ENCODE assay signal across 14 mouse cellular contexts in the genomic region with DNA sequence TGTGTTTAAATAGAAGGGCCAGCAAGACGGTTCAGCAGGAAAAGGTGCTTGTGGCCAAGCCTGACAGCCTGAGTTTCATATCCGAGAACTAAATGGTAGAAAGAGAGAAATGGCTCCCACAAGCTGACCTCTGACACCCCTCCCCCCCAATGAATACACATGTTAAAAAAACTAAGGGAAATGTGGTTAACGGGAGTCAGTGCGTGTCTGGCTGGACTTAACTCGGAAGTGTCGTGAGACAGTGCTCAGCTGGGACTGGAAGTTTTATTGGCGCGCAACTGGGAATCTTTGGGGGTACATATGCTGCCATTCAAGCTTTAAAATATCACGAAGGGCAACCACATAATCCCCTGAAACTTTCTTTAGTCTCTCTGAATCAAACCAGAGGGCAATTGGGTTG. TPM values are rescaled to one million over a fixed set of nuclear protein-coding genes. Genes with fewer than 3 reads are reported as not detected.
DNase-seq lines count a peak whose midpoint lies in the region; ATAC-seq and TF ChIP-seq lines count a peak whose summit lies in the region.
"Had no signal": no experiment of that assay in that cellular context is flagged by ENCODE, and none has a peak within 500 bp of the region (broad histone marks: within the 10 kb centered on the region; RNA-seq: fewer than 3 reads in every experiment).

No protein-coding gene starts in this region.

- no peak overlapping the region for H3K4me3 ChIP-seq in heart, embryonic 12.5 days
- no peak overlapping the region for H3K4me3 ChIP-seq in heart, adult 2 months
- no peak overlapping the region for H3K4me3 ChIP-seq in intestine, embryonic 15.5 days (replicated peaks)
- no peak overlapping the region for H3K4me3 ChIP-seq in intestine, embryonic 16.5 days (ENCODE audit: low read length)
- H3K4me3 ChIP-seq in midbrain, embryonic 12.5 days, result no peak overlapping the region
- H3K4me3 ChIP-seq in midbrain, embryonic 15.5 days, result no peak overlapping the region
- H3K4me3 ChIP-seq: erythroblast, embryonic 14.5 days had no signal

- H3K9me3 ChIP-seq in heart, embryonic 12.5 days (replicated peaks), result no peaks in the 10 kb centered on the region
- H3K9me3 ChIP-seq in intestine, embryonic 15.5 days, result no peaks in the 10 kb centered on the region
- no peaks in the 10 kb centered on the region for H3K9me3 ChIP-seq in intestine, embryonic 16.5 days (ENCODE audit: control insufficient read depth, low read length)
- no peaks in the 10 kb centered on the region for H3K9me3 ChIP-seq in midbrain, embryonic 12.5 days
- no peaks in the 10 kb centered on the region for H3K9me3 ChIP-seq in midbrain, embryonic 15.5 days

- ATAC-seq in heart, embryonic 12.5 days (ENCODE audit: insufficient number of reproducible peaks, low FRiP score), result no peak
- no peak for ATAC-seq in intestine, embryonic 15.5 days
- ATAC-seq in intestine, embryonic 16.5 days, result no peak
- no peak for ATAC-seq in midbrain, embryonic 12.5 days (ENCODE audit: low FRiP score, low read depth)
- no peak for ATAC-seq in midbrain, embryonic 15.5 days (replicated peaks)
- ATAC-seq: inflammation-experienced regulatory T-cells, adult 6 months had no signal

- no peak overlapping the region for H3K9ac ChIP-seq in heart, embryonic 12.5 days
- no peak overlapping the region for H3K9ac ChIP-seq in heart, adult 2 months (ENCODE audit: low read depth, low read length)
- H3K9ac ChIP-seq in intestine, embryonic 15.5 days, result no peak overlapping the region
- no peak overlapping the region for H3K9ac ChIP-seq in intestine, embryonic 16.5 days (ENCODE audit: low read depth, low read length)
- no peak overlapping the region for H3K9ac ChIP-seq in midbrain, embryonic 12.5 days (replicated peaks)
- H3K9ac ChIP-seq in midbrain, embryonic 15.5 days, result no peak overlapping the region

- TF ChIP-seq CTCF in heart, adult 2 months (IDR thresholded peaks at IDR 0.05), result no peak

- no peak for TF ChIP-seq EP300 in heart, adult 2 months (IDR thresholded peaks at IDR 0.05; ENCODE audit: insufficient read depth, low read depth, low read length)

- peaks cover 7% of the 10 kb centered on the region; the same call in 1 of the 2 replicates for H3K4me1 ChIP-seq in heart, embryonic 12.5 days (replicated peaks)
- peaks cover 8% of the 10 kb centered on the region for H3K4me1 ChIP-seq in heart, adult 2 months (ENCODE audit: control insufficient read depth, insufficient read depth, low read length)
- H3K4me1 ChIP-seq in intestine, embryonic 15.5 days (replicated peaks), result no peaks in the 10 kb centered on the region
- H3K4me1 ChIP-seq in intestine, embryonic 16.5 days (ENCODE audit: control insufficient read depth, insufficient read depth, low read length), result no peaks in the 10 kb centered on the region
- peaks cover 37% of the 10 kb centered on the region for H3K4me1 ChIP-seq in midbrain, embryonic 12.5 days
- peaks cover 18% of the 10 kb centered on the region for H3K4me1 ChIP-seq in midbrain, embryonic 15.5 days

- no peak for TF ChIP-seq POLR2A in heart, adult 2 months (IDR thresholded peaks at IDR 0.05; ENCODE audit: insufficient read depth, low read depth, low read length)

- H3K79me2 ChIP-seq in heart, adult 2 months (replicated peaks; ENCODE audit: control insufficient read depth, insufficient read depth, low read length), result no peaks in the 10 kb centered on the region

- intact Hi-C loops in heart, adult 2 months (cut with DNase I), result no loop called here

- WGBS in heart, embryonic 12.5 days, result 67% methylated on average over 9 of the region's 9 CpGs
- 51% methylated on average over 9 of the region's 9 CpGs for WGBS in heart, adult 2 months
- WGBS in intestine, embryonic 15.5 days, result 76% methylated on average over 9 of the region's 9 CpGs
- WGBS in intestine, embryonic 16.5 days, result 68% methylated on average over 9 of the region's 9 CpGs
- WGBS in midbrain, embryonic 12.5 days, result 60% methylated on average over 9 of the region's 9 CpGs
- WGBS in midbrain, embryonic 15.5 days, result 62% methylated on average over 9 of the region's 9 CpGs

- no peak overlapping the region for H3K4me2 ChIP-seq in heart, embryonic 12.5 days
- no peak overlapping the region for H3K4me2 ChIP-seq in intestine, embryonic 15.5 days (replicated peaks)
- H3K4me2 ChIP-seq in intestine, embryonic 16.5 days (ENCODE audit: low read depth, low read length), result no peak overlapping the region
- no peak overlapping the region for H3K4me2 ChIP-seq in midbrain, embryonic 12.5 days (replicated peaks)
- H3K4me2 ChIP-seq in midbrain, embryonic 15.5 days, result no peak overlapping the region

- peak overlapping the region; percentile 64 for H3K27ac ChIP-seq in heart, embryonic 12.5 days (ENCODE audit: poor library complexity, severe bottlenecking)
- H3K27ac ChIP-seq in heart, adult 2 months, result no peak overlapping the region
- peak overlapping the region; percentile 28; the same call in 1 of the 2 replicates for H3K27ac ChIP-seq in intestine, embryonic 15.5 days
- no peak overlapping the region for H3K27ac ChIP-seq in intestine, embryonic 16.5 days (ENCODE audit: low read length)
- H3K27ac ChIP-seq in midbrain, embryonic 12.5 days (replicated peaks), result 0 out of 2 replicates have a peak overlapping the region, but pooled peaks have one; percentile 39
- no peak overlapping the region for H3K27ac ChIP-seq in midbrain, embryonic 15.5 days

- DNase-seq in heart, adult 2 months, result no peak
- peak; percentile 57 for DNase-seq in lung, postnatal 14 days
- DNase-seq in left cerebral cortex, adult 8-10 months (ENCODE audit: low spot score in 2 of 2), result no peak
- DNase-seq: cerebellum, adult 2 months; gastrocnemius, postnatal 14 days; right cerebral cortex, postnatal 25 days; thymus, adult 2 months had no signal

- H3K27me3 ChIP-seq in heart, embryonic 12.5 days (replicated peaks), result peaks cover 88% of the 10 kb centered on the region
- H3K27me3 ChIP-seq in heart, adult 2 months (ENCODE audit: control insufficient read depth, insufficient read depth, low read length), result no peaks in the 10 kb centered on the region
- H3K27me3 ChIP-seq in intestine, embryonic 15.5 days (replicated peaks), result no peaks in the 10 kb centered on the region; the same call in 1 of the 2 replicates
- H3K27me3 ChIP-seq in intestine, embryonic 16.5 days (replicated peaks; ENCODE audit: control insufficient read depth, insufficient read depth, low read length), result no peaks in the 10 kb centered on the region
- 0 out of 2 replicates have a peak, but pooled peaks cover 3% of the 10 kb centered on the region for H3K27me3 ChIP-seq in midbrain, embryonic 12.5 days
- no peaks in the 10 kb centered on the region for H3K27me3 ChIP-seq in midbrain, embryonic 15.5 days (replicated peaks)

- H3K36me3 ChIP-seq in heart, embryonic 12.5 days, result no peaks in the 10 kb centered on the region
- peaks cover 4% of the 10 kb centered on the region for H3K36me3 ChIP-seq in heart, adult 2 months (ENCODE audit: control insufficient read depth, insufficient read depth, low read length)
- no peaks in the 10 kb centered on the region for H3K36me3 ChIP-seq in intestine, embryonic 15.5 days
- H3K36me3 ChIP-seq in intestine, embryonic 16.5 days (ENCODE audit: control insufficient read depth, insufficient read depth, low read length), result no peaks in the 10 kb centered on the region
- no peaks in the 10 kb centered on the region for H3K36me3 ChIP-seq in midbrain, embryonic 12.5 days
- H3K36me3 ChIP-seq in midbrain, embryonic 15.5 days (replicated peaks), result no peaks in the 10 kb centered on the region

RNA-seq across cellular contexts. Expression of gene Limch1, which starts 23.0 kb away (rescaled TPM):
- 25.0 and 29.1 TPM in 2 replicates for polyA plus RNA-seq in heart, embryonic 12.5 days (2016; fragmentation: Nextera tagmentation; extraction: Ambion mirVana)
- 100 to 1,000 TPM; 230 to 277 TPM for total RNA-seq in heart, adult 2 months (2021)
- 60.2 and 120 TPM in 2 replicates for polyA plus RNA-seq in heart, adult 2 months (2012; rRNA removed)
- polyA plus RNA-seq in intestine, embryonic 15.5 days (2015; fragmentation: Nextera tagmentation; extraction: Ambion mirVana), result 11.3 and 11.7 TPM in 2 replicates
- 7.5 and 8.5 TPM in 2 replicates for polyA plus RNA-seq in intestine, embryonic 16.5 days (2015; fragmentation: Nextera tagmentation; extraction: Ambion mirVana)
- polyA plus RNA-seq in midbrain, embryonic 12.5 days (2016; fragmentation: Nextera tagmentation; extraction: Ambion mirVana), result 37.8 and 41.5 TPM in 2 replicates
- 47.6 and 51.1 TPM in 2 replicates for polyA plus RNA-seq in midbrain, embryonic 15.5 days (2015; fragmentation: Nextera tagmentation; extraction: Ambion mirVana)
- 100 to 1,000 TPM; 110 to 123 (median 118) TPM for total RNA-seq in left cerebral cortex, adult 8-10 months (2022)
- polyA plus RNA-seq: erythroblast, embryonic 14.5 days had no signal

RNA-seq across cellular contexts. Expression of gene Uchl1, which starts 46.7 kb away (rescaled TPM):
- polyA plus RNA-seq in heart, embryonic 12.5 days (2016; fragmentation: Nextera tagmentation; extraction: Ambion mirVana), result 128 and 129 TPM in 2 replicates
- total RNA-seq in heart, adult 2 months (2021), result 10 to 100 TPM in 1 of 2 experiments, 1 to 10 TPM in 1; 7.2 to 10.3 TPM
- polyA plus RNA-seq in heart, adult 2 months (2012; rRNA removed), result 13.4 and 20.8 TPM in 2 replicates
- 89.5 and 95.7 TPM in 2 replicates for polyA plus RNA-seq in intestine, embryonic 15.5 days (2015; fragmentation: Nextera tagmentation; extraction: Ambion mirVana)
- polyA plus RNA-seq in intestine, embryonic 16.5 days (2015; fragmentation: Nextera tagmentation; extraction: Ambion mirVana), result 75.0 and 89.7 TPM in 2 replicates
- 559 and 602 TPM in 2 replicates for polyA plus RNA-seq in midbrain, embryonic 12.5 days (2016; fragmentation: Nextera tagmentation; extraction: Ambion mirVana)
- 1,755 and 1,834 TPM in 2 replicates for polyA plus RNA-seq in midbrain, embryonic 15.5 days (2015; fragmentation: Nextera tagmentation; extraction: Ambion mirVana)
- 100 to 1,000 TPM; 868 to 902 (median 877) TPM for total RNA-seq in left cerebral cortex, adult 8-10 months (2022)
- polyA plus RNA-seq: erythroblast, embryonic 14.5 days had no signal

Comparison
In these comparisons a context has a peak if more than half of its experiments do, and no peak if none do; other contexts are left out.
1. H3K27ac ChIP-seq: peak in heart, embryonic 12.5 days (single experiment), intestine, embryonic 15.5 days (single experiment) and midbrain, embryonic 12.5 days (single experiment); none in heart, adult 2 months (single experiment), intestine, embryonic 16.5 days (single experiment) and midbrain, embryonic 15.5 days (single experiment).